Mouse (Mus musculus): Measurements from ENCODE around the gene Numa1.

DNA sequence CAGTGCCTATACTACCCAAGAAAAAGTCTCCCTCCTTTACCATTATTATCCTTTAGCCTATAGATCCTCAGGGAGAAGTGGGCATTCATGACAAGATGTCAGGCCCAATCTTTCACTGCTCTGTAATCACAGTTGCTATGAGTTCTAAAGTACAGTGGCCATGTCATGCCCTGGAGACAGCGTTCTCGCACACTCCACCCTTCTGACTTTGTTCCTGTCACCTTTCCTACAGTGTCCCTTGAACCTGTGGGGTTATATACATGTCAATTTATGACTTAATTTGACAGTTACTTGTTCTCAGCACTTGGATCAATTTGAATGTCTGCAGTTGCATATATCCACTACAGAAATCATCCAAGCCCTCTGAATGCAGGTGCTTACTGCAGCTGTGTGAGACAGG, 28.9 kb downstream of the Numa1 start:
- TF ChIP-seq POLR2A (IDR thresholded peaks at IDR 0.05; ENCODE audit: insufficient read depth, low read length) (no peak), CTCF (IDR thresholded peaks at IDR 0.05; ENCODE audit: low read depth, low read length) (no peak), EP300 (IDR thresholded peaks at IDR 0.05; ENCODE audit: insufficient read depth, low read depth, low read length) (no peak)
